Mouse (Mus musculus): ENCODE results near the gene Ttc7.

DNA sequence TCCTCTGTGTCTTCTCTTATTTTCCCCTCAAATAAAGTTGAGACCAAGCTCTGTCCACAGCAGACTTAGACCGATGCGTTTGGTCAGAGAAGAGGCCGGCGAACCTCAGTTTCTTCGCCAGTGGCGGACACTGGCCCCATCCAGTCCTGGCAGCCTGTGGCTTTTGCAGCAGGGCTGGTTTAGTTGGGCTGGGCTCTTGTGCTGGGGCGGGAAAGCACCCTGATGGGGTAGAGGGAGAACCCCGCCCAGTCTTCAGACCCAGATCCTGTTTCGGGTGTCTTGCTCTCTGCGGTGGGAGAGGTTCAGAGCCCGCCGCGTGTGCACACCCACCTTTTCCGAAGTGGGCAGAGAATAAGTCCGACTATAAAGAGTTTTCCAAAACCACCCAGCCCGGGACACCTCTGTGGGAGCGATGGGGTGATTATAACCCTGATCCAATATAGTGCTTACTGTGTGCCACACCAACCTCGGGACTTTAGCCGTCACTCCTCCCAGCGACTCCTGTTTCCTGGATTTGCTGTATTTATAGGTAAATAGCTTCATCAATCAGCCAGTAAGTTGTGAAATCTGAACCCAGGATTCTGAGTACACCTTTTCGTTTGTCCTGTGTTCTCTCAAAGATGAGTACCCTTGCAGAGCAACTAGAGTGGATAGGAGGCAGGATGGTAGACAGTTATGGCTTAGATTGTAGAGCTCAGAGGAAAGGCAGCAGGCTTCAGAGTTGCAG, 1.2 kb downstream of the Ttc7 start:
- TF ChIP-seq POLR2A (IDR thresholded peaks at IDR 0.05; ENCODE audit: low read depth, low read length): no peak
- TF ChIP-seq CTCF (IDR thresholded peaks at IDR 0.05; ENCODE audit: extremely low read depth, insufficient read depth, insufficient read length, insufficient replicate concordance): no peak
